Mouse (Mus musculus) heart, postnatal 0 days (tissue): ENCODE measurements around the gene B3galt2.

ENCODE experiments used
- CTCF ChIP-seq: IDR thresholded peaks from 2 replicates; pipeline ENCODE4 v1.5.1; 2016; ENCODE audit warnings: antibody characterized with exemption, control low read depth, low read depth
- EP300 ChIP-seq: IDR thresholded peaks from 2 replicates; pipeline ENCODE4 v1.6.1; 2016; ENCODE audit warnings: antibody characterized with exemption, low read depth

DNA sequence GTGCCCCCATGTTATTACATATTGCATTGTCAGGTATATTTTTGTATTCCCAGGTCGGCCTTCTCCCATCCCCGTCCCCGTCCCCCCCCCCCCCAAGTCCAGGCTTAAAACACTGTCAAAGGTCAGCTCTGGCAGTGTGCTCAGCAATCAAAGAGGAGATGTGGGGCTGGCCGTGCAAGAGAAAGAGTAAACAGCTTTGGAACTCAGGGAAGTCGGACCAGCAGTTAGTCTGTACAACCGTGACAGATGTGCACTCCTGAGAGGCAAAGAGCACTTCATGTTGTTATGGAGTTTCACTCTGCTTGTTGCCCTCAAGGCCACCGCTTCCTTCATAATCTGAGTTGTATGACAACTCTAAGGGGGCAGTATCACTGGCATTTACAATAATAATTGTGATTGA lies 9.1 kb upstream of the B3galt2 start:
- TF ChIP-seq CTCF (no peak), EP300 (no peak)
